Mouse (Mus musculus): ENCODE measurements at regions not wholly inside any gene's neighbourhood (a gene's known extent, or its start where the extent isn't known, plus 50 kb on each side); places are given as distances from the start of the nearest gene placed in this dataset.
A peak's percentile ranks its signal among the peaks of the same experiment; 100 is the strongest.

- no peaks in the 10 kb centered on the region for H3K27me3 ChIP-seq
- no peaks in the 10 kb centered on the region for H3K9me3 ChIP-seq (replicated peaks)
- H3K4me2 ChIP-seq, result no peak overlapping the region
- peak; percentile 19; the same call in 1 of the 2 replicates for ATAC-seq (replicated peaks; ENCODE audit: low FRiP score)
- H3K36me3 ChIP-seq, result no peaks in the 10 kb centered on the region
- 60% methylated on average over 7 of the region's 7 CpGs for WGBS
- H3K27ac ChIP-seq, result peak overlapping the region; percentile 32; the same call in 1 of the 2 replicates
- H3K4me1 ChIP-seq, result peaks cover 26% of the 10 kb centered on the region
- H3K9ac ChIP-seq, result no peak overlapping the region
- no peak overlapping the region for H3K4me3 ChIP-seq (replicated peaks)
These were observed 356.2 kb downstream of the Ice1 start for GRCm38 (mm10) chr13:70281051-70281847.

DNA sequence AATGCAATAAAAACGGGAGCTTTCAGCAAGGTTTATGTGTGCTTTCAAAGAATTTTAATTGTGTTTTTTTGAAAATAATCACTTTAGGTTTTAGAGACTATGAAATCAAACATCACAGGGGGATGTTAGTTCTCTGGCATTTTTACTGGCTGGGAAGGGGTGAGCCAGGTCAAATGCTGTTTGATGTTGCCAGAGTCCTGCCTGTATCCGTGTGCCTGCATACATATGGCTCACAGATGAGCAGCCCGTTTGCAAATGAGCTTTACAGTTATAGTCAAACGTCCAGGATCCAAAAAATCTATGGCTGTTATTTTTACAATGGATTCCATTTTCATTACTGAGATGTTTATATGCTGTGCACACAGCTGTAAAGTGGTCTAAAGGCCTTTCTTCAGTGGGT, 354.7 kb downstream of the Ice1 start:
- ATAC-seq (replicated peaks; ENCODE audit: low FRiP score), result no peak
- no peaks in the 10 kb centered on the region for H3K9me3 ChIP-seq (replicated peaks)
- H3K4me1 ChIP-seq, result peaks cover 24% of the 10 kb centered on the region
- no peaks in the 10 kb centered on the region for H3K36me3 ChIP-seq
- no peak overlapping the region for H3K4me3 ChIP-seq (replicated peaks)
- no peak overlapping the region for H3K4me2 ChIP-seq
- no peak overlapping the region for H3K9ac ChIP-seq
- H3K27me3 ChIP-seq, result no peaks in the 10 kb centered on the region
- 14% methylated on average over 4 of the region's 4 CpGs for WGBS
- no peak overlapping the region for H3K27ac ChIP-seq

DNA sequence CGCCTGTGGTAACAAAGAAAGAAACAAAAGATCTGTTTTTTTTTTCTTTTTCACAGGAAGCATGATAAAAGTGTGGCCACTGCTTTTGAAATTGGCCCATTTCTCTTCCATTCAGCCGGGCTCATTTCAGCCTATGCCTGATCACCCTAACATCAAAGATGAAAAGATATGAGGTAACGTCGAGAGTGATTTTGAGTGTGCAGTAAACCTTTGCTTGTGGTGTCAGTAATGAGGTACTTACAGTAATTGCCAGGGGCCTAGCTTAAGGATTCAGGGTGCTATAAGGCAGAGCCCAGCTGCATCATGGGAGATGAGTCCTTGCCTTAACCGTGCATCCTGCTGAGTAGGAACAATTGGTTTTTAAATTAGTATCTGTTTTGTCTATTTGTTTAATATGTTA, 354.2 kb downstream of the Ice1 start:
- Histone ChIP-seq H3K27me3 (no peaks in the 10 kb centered on the region), H3K4me3 (replicated peaks) (no peak overlapping the region), H3K4me1 (peaks cover 19% of the 10 kb centered on the region), H3K36me3 (no peaks in the 10 kb centered on the region), H3K4me2 (no peak overlapping the region), H3K9me3 (replicated peaks) (no peaks in the 10 kb centered on the region), H3K27ac (no peak overlapping the region), H3K9ac (no peak overlapping the region)
- no peak for ATAC-seq (replicated peaks; ENCODE audit: low FRiP score)
- 30% methylated on average over 5 of the region's 5 CpGs for WGBS

DNA sequence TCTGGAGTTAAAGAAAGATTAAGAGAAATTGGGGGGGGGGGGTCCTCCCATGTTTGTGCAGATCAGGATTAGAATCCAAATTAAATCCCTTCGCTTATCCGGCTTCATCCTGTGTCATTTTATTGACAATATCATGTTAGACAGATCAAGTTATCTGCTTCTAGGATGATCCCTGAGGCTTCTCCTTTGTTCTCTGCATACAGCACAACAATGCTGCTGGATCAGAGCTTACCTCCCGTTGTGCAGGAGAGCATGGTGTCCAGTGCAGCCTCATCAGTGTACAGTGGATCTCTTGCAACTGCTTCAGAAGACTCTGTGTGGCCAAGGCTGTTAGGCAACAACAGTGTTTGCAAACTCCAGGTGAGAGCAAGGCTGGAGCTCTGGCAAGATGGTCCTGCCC, 344.7 kb downstream of the Ice1 start:
- Histone ChIP-seq H3K4me3 (replicated peaks) (no peak overlapping the region), H3K27ac (no peak overlapping the region), H3K4me1 (no peaks in the 10 kb centered on the region), H3K9me3 (replicated peaks) (no peaks in the 10 kb centered on the region), H3K4me2 (no peak overlapping the region), H3K36me3 (no peaks in the 10 kb centered on the region), H3K9ac (no peak overlapping the region), H3K27me3 (no peaks in the 10 kb centered on the region)
- ATAC-seq (replicated peaks; ENCODE audit: low FRiP score), result no peak
- 85% methylated on average over 3 of the region's 3 CpGs for WGBS

DNA sequence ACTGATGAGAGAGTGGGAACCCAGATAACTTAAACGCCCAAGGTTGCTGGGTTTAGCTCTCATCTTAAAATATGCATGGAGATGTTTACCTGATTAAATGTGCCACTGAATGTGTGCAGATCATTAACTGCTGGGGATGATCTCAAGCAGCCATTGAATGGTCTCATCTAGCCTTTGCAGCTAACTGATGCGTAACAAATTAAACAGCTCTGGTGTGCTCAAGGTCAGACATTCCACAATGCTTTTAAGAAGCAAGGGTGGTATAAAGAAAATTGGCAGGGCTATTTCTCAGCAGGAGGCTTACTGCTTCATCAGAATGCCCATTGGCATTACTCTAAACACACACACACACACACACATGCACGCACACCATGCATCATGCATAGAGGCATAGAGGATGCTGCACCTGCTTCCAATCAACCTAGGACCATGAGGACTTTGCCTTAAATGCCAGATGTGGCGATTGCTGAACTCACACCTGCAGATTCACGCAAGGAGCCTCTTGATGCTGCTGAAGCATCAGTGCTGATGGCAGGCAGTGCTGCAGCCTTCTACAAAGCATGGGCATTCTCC, 333.4 kb downstream of the Ice1 start:
- H3K4me3 ChIP-seq (replicated peaks), result no peak overlapping the region
- H3K9ac ChIP-seq, result no peak overlapping the region

DNA sequence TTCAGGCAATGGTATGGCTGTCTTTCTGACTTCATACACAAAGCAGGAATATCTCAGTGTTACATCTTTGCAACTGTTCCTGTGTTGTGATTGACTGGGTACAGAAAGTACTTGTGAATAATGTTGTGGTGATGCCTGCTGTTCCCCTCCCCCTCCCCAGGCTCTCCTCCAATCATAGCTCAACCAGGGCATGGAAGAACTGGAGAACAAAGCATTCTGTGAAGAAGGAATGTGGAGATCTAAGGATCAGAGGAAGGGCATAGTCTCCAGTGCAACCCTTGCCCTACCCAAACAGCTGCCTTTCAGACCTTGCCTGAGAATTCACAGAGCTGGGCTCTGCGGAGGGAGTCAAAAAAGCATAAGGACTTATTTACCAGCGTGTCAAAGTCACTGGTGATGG, 326.9 kb downstream of the Ice1 start:
- Histone ChIP-seq H3K27me3 (no peaks in the 10 kb centered on the region), H3K9ac (no peak overlapping the region), H3K36me3 (no peaks in the 10 kb centered on the region), H3K4me2 (no peak overlapping the region), H3K4me1 (peaks cover 5% of the 10 kb centered on the region; the same call in 1 of the 2 replicates), H3K27ac (no peak overlapping the region), H3K9me3 (replicated peaks) (no peaks in the 10 kb centered on the region), H3K4me3 (replicated peaks) (no peak overlapping the region)
- ATAC-seq (replicated peaks; ENCODE audit: low FRiP score), result no peak
- 72% methylated on average over 2 of the region's 2 CpGs for WGBS

More for the DNA sequence above, 333.4 kb downstream of the Ice1 start:
- peak; percentile 74 for ATAC-seq (replicated peaks; ENCODE audit: low FRiP score)
- no peaks in the 10 kb centered on the region for H3K9me3 ChIP-seq (replicated peaks)
- H3K27ac ChIP-seq, result no peak overlapping the region
- H3K4me1 ChIP-seq, result 0 out of 2 replicates have a peak, but pooled peaks cover 3% of the 10 kb centered on the region
- no peaks in the 10 kb centered on the region for H3K27me3 ChIP-seq
- H3K36me3 ChIP-seq, result no peaks in the 10 kb centered on the region
- H3K4me2 ChIP-seq, result no peak overlapping the region
- 67% methylated on average over 5 of the region's 5 CpGs for WGBS

- no peaks in the 10 kb centered on the region for H3K9me3 ChIP-seq (replicated peaks)
- H3K4me3 ChIP-seq (replicated peaks), result no peak overlapping the region
- no peak overlapping the region for H3K27ac ChIP-seq
- no peak overlapping the region for H3K4me2 ChIP-seq
- no peaks in the 10 kb centered on the region for H3K27me3 ChIP-seq
- peaks cover 5% of the 10 kb centered on the region; the same call in 1 of the 2 replicates for H3K4me1 ChIP-seq
- no peak for ATAC-seq (replicated peaks; ENCODE audit: low FRiP score)
- 66% methylated on average over 14 of the region's 14 CpGs for WGBS
- H3K9ac ChIP-seq, result no peak overlapping the region
- no peaks in the 10 kb centered on the region for H3K36me3 ChIP-seq
These were observed 326.0 kb downstream of the Ice1 start for GRCm38 (mm10) chr13:70311226-70312055.

DNA sequence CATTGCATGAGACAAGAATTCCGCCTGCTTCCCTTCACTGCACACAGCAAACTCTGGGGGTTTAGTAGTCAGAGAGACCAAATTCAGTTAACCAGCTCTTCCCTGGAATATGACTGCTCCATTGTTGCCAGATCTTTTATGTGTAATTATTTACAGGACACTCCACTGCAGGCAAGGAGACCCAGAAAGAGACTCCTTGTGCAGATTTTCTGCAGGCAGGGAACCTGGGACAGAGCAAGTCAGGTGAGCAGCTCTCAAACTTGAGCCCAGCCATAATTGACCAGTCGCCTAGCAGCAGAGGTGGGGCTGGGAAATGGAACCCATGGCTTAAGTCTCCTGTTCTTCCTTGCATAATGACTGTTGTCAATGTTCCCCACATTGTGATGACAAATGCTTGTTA, 324.2 kb downstream of the Ice1 start:
- Histone ChIP-seq H3K27ac (peak overlapping the region; percentile 56; the same call in 1 of the 2 replicates), H3K9ac (no peak overlapping the region), H3K27me3 (no peaks in the 10 kb centered on the region), H3K4me3 (replicated peaks) (no peak overlapping the region), H3K4me1 (peaks cover 5% of the 10 kb centered on the region; the same call in 1 of the 2 replicates), H3K4me2 (no peak overlapping the region), H3K36me3 (no peaks in the 10 kb centered on the region), H3K9me3 (replicated peaks) (no peaks in the 10 kb centered on the region)
- peak; percentile 67; the same call in 1 of the 2 replicates for ATAC-seq (replicated peaks; ENCODE audit: low FRiP score)
- 62% methylated on average over 2 of the region's 2 CpGs for WGBS

- H3K36me3 ChIP-seq, result no peaks in the 10 kb centered on the region
- H3K4me2 ChIP-seq, result no peak overlapping the region
- no peaks in the 10 kb centered on the region for H3K9me3 ChIP-seq (replicated peaks)
- H3K4me3 ChIP-seq (replicated peaks), result no peak overlapping the region
- H3K27me3 ChIP-seq, result no peaks in the 10 kb centered on the region
- H3K27ac ChIP-seq, result no peak overlapping the region
- WGBS, result 88% methylated on average over 1 of the region's 1 CpGs
- no peaks in the 10 kb centered on the region for H3K4me1 ChIP-seq
- no peak overlapping the region for H3K9ac ChIP-seq
- ATAC-seq (replicated peaks; ENCODE audit: low FRiP score), result no peak
These were observed 313.9 kb downstream of the Ice1 start for GRCm38 (mm10) chr13:70323537-70323936.

GRCm38 (mm10) chr13:70336069-70336468, 301.4 kb downstream of the Ice1 start:
- Histone ChIP-seq H3K4me1 (no peaks in the 10 kb centered on the region), H3K27ac (no peak overlapping the region), H3K27me3 (no peaks in the 10 kb centered on the region), H3K36me3 (no peaks in the 10 kb centered on the region), H3K4me3 (replicated peaks) (no peak overlapping the region), H3K9ac (no peak overlapping the region), H3K4me2 (no peak overlapping the region), H3K9me3 (replicated peaks) (no peaks in the 10 kb centered on the region)
- ATAC-seq (replicated peaks; ENCODE audit: low FRiP score), result no peak
- WGBS, result 61% methylated on average over 4 of the region's 4 CpGs

- Histone ChIP-seq H3K36me3 (no peaks in the 10 kb centered on the region), H3K9me3 (replicated peaks) (no peaks in the 10 kb centered on the region), H3K4me1 (peaks cover 5% of the 10 kb centered on the region; the same call in 1 of the 2 replicates), H3K4me3 (replicated peaks) (no peak overlapping the region), H3K27me3 (no peaks in the 10 kb centered on the region), H3K4me2 (no peak overlapping the region), H3K9ac (no peak overlapping the region), H3K27ac (no peak overlapping the region)
- 66% methylated on average over 3 of the region's 3 CpGs for WGBS
- no peak for ATAC-seq (replicated peaks; ENCODE audit: low FRiP score)
These were observed 297.0 kb downstream of the Ice1 start for GRCm38 (mm10) chr13:70340437-70340836.

DNA sequence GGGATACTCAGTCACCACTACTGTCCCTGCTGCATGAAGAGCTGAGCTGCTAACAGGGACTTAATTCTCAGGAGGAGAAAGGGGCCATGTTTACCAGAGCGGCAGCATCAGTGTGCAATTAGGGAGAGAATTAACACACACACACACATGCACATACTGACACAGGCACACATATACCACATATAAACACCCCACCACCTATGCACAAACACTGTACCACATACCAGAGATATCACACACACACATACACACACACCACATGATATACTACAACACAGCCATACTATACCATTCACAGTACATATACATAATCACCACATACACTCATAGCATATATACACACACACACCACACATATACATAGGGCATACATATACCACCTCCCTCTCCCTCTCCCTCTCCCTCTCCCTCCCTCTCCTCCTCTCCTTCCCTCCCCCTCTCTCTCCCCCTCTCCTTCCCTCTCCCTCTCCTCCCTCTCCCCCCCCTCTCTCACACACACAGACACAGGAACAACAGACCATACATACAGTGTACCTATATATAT, 294.2 kb downstream of the Ice1 start:
- H3K4me2 ChIP-seq, result no peak overlapping the region
- H3K4me3 ChIP-seq (replicated peaks), result no peak overlapping the region
- H3K4me1 ChIP-seq, result peaks cover 5% of the 10 kb centered on the region; the same call in 1 of the 2 replicates
- 94% methylated on average over 1 of the region's 1 CpGs for WGBS
- ATAC-seq (replicated peaks; ENCODE audit: low FRiP score), result no peak
- no peak overlapping the region for H3K9ac ChIP-seq
- H3K27me3 ChIP-seq, result no peaks in the 10 kb centered on the region
- H3K27ac ChIP-seq, result no peak overlapping the region
- H3K9me3 ChIP-seq (replicated peaks), result no peaks in the 10 kb centered on the region
- no peaks in the 10 kb centered on the region for H3K36me3 ChIP-seq

All from kidney, embryonic 15.5 days (tissue).